Mouse (Mus musculus) forebrain, postnatal 0 days (tissue): ENCODE measurements around the gene Fam13a. TPM values are rescaled to one million over a fixed set of nuclear protein-coding genes. Genes with fewer than 3 reads are reported as not detected.

ENCODE experiments used
- ATAC-seq: fragments of 200-750 bp; cut with Nextera tagmentation; 2 replicates; pipeline ENCODE4 v1.8.0; 2017; ENCODE audit warnings: mild to moderate bottlenecking, moderate library complexity
- DNase-seq: peaks from one replicate; pipeline ENCODE4 v3.0.0-alpha.2; 2015
- H3K27ac ChIP-seq: fragments of 300-500 bp; sonication (generic); 2 replicates; pipeline ENCODE4 v1.5.1; 2014; ENCODE audit warnings: low read depth, mild to moderate bottlenecking, antibody characterized with exemption, low read length, moderate library complexity, mixed read lengths
- H3K27me3 ChIP-seq: fragments of 300-500 bp; sonication (generic); 2 replicates; pipeline ENCODE4 v1.6.1; 2014; ENCODE audit warnings: mild to moderate bottlenecking, low read length, mixed read lengths; ENCODE audit not compliant: insufficient read depth
- H3K36me3 ChIP-seq: fragments of 300-500 bp; sonication (generic); 2 replicates; pipeline ENCODE4 v1.6.1; 2014; ENCODE audit warnings: mild to moderate bottlenecking, moderate library complexity; ENCODE audit not compliant: insufficient read depth
- H3K4me1 ChIP-seq: fragments of 300-500 bp; sonication (generic); 2 replicates; pipeline ENCODE4 v1.6.1; 2014; ENCODE audit warnings: antibody characterized with exemption; ENCODE audit not compliant: insufficient read depth
- H3K4me2 ChIP-seq: fragments of 300-500 bp; sonication (generic); 2 replicates; pipeline ENCODE4 v1.6.1; 2014; ENCODE audit warnings: low read depth, mild to moderate bottlenecking, moderate library complexity
- H3K4me3 ChIP-seq: fragments of 300-500 bp; sonication (generic); 2 replicates; pipeline ENCODE4 v1.5.1; 2014; ENCODE audit warnings: low read depth, low read length, mixed read lengths
- H3K9ac ChIP-seq: fragments of 300-500 bp; sonication (generic); 2 replicates; pipeline ENCODE4 v1.6.1; 2014; ENCODE audit warnings: mild to moderate bottlenecking
- H3K9me3 ChIP-seq: fragments of 300-500 bp; sonication (generic); 2 replicates; pipeline ENCODE4 v1.6.1; 2016; ENCODE audit warnings: low read length
- CTCF ChIP-seq: sonication (generic); IDR thresholded peaks from 2 replicates; pipeline ENCODE4 v1.5.1; 2016; ENCODE audit warnings: antibody characterized with exemption, control low read depth, low read depth
- WGBS: fragments of 180-500 bp; shearing (Covaris S2); extraction: QIAGEN DNeasy Blood & Tissue Kit; methylation state at CpG from one replicate; pipeline ENCODE4 v1.1.7; 2014; 5-methylcytosine and 5-hydroxymethylcytosine counted together
- polyA plus RNA-seq: library from polyadenylated mRNA; unstranded; fragments of >200 nt; fragmentation: Nextera tagmentation; extraction: Ambion mirVana; gene quantifications from 2 replicates; pipeline ENCODE4 v1.2.1, GENCODE M21; 2015
- total RNA-seq: library from RNA; depleted of rRNA; stranded (reverse); fragments of >200 nt; gene quantifications from 2 replicates; pipeline ENCODE4 v1.2.3, GENCODE M21; 2014

Fam13a gene
- total and polyA plus RNA-seq, 2 experiments from 2014 or later: 6.6 to 8.5 TPM

DNA sequence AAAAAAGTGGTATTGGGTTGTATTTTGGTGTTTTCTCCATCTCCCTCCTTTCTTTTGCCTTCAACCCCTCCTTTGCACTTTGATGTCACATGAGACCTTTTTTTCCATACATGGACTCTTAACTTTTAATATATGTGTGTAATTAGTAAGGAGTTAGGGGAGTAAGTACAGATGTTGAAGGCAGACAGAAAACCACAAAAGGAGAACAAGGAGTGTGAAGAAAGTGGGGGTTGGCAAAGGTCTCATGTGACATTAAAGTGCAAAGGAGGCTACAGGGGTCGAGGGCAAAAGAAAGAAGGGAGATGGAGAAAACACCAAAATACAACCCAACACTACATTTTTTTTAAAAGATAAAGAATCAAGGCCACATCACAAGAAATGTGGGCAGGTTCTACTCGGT, 49.1 kb downstream of the Fam13a start:
- 0 out of 2 replicates have a peak, but pooled peaks cover 6% of the 10 kb centered on the region for H3K36me3 ChIP-seq
- H3K9me3 ChIP-seq: no peaks in the 10 kb centered on the region
- no peak for ATAC-seq
- H3K4me1 ChIP-seq: no peaks in the 10 kb centered on the region
- DNase-seq: no peak
- no peak for TF ChIP-seq CTCF
- no peak overlapping the region for H3K4me2 ChIP-seq
- H3K27ac ChIP-seq: no peak overlapping the region
- no peak overlapping the region for H3K4me3 ChIP-seq
- H3K9ac ChIP-seq: no peak overlapping the region
- no peaks in the 10 kb centered on the region for H3K27me3 ChIP-seq
- WGBS: 66% methylated on average over 2 of the region's 2 CpGs

DNA sequence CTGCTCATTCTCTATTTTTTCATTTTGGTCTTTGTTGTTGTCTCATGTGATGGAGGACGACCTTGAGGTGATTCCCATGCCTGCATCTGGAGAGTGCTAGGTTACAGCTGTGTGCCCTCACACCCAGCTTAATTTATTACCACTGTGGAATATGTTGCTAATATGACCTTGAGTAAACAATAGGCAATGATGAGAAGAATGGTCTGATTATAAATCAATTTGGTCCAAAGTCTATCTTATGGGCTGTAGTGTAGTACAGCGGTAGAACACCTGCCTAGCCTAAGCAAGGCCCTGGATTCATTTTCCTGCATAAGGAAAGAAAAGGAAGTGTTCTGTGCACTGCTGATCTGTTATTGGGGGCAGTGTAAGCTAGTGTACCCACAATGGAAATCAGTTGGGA, 49.9 kb downstream of the Fam13a start:
- no peak overlapping the region for H3K4me2 ChIP-seq
- 92% methylated on average over 2 of the region's 2 CpGs for WGBS
- H3K4me3 ChIP-seq: no peak overlapping the region
- H3K36me3 ChIP-seq: 0 out of 2 replicates have a peak, but pooled peaks cover 5% of the 10 kb centered on the region
- DNase-seq: no peak
- no peak overlapping the region for H3K27ac ChIP-seq
- no peak overlapping the region for H3K9ac ChIP-seq
- no peak for ATAC-seq
- no peaks in the 10 kb centered on the region for H3K27me3 ChIP-seq
- no peak for TF ChIP-seq CTCF
- H3K4me1 ChIP-seq: no peaks in the 10 kb centered on the region
- H3K9me3 ChIP-seq: no peaks in the 10 kb centered on the region

DNA sequence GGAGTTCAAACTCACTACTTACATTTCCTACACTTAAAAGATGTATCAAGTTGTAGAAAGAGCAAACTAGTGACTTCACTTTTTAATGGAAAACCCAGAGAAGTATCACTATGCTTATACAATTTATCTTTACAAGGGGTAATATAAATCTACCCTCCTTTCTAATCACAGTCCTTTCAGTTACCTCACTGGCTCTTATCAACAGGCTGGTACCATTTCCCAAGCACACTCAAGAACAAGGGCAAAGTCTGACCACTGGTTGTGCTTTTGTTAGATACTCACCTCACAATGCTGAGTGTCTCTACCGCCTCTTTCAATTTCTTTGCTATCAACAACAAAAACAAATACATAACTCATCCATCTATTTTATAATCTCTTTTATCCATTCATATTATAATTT, 51.5 kb downstream of the Fam13a start:
- H3K9me3 ChIP-seq: no peaks in the 10 kb centered on the region
- H3K27ac ChIP-seq: no peak overlapping the region
- WGBS: 97% methylated on average over 1 of the region's 1 CpGs
- no peak for TF ChIP-seq CTCF
- H3K4me3 ChIP-seq: no peak overlapping the region
- H3K36me3 ChIP-seq: 0 out of 2 replicates have a peak, but pooled peaks cover 5% of the 10 kb centered on the region
- no peak for ATAC-seq
- H3K4me1 ChIP-seq: no peaks in the 10 kb centered on the region
- DNase-seq: no peak
- H3K4me2 ChIP-seq: no peak overlapping the region
- no peaks in the 10 kb centered on the region for H3K27me3 ChIP-seq
- H3K9ac ChIP-seq: no peak overlapping the region

DNA sequence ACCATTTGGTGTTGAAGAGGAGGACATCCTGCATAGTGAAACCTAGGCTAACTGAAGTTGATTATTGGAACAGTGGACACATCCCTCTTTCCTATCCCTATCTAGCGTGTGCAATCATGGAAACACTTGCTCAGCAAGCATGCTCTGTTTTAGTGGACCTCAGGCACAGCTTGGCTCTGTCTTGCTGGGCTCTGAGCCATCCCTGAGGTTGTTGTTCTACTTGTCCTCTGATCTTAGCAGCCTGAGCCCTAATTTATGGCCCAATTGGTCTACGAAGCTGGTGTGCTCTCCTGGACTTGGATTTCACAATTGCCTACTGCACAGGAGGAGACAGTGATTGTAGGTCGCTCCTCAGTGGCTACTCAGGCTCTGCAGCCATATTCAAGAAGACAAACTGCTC, 56.1 kb downstream of the Fam13a start:
- no peaks in the 10 kb centered on the region for H3K36me3 ChIP-seq
- DNase-seq (no peak), ATAC-seq (no peak)
- TF ChIP-seq CTCF: no peak
- H3K27ac ChIP-seq: no peak overlapping the region
- H3K4me1 ChIP-seq: peaks cover 4% of the 10 kb centered on the region; the same call in 1 of the 2 replicates
- H3K9ac ChIP-seq: no peak overlapping the region
- no peaks in the 10 kb centered on the region for H3K27me3 ChIP-seq
- H3K9me3 ChIP-seq: no peaks in the 10 kb centered on the region
- 82% methylated on average over 3 of the region's 3 CpGs for WGBS
- no peak overlapping the region for H3K4me2 ChIP-seq
- H3K4me3 ChIP-seq: no peak overlapping the region

DNA sequence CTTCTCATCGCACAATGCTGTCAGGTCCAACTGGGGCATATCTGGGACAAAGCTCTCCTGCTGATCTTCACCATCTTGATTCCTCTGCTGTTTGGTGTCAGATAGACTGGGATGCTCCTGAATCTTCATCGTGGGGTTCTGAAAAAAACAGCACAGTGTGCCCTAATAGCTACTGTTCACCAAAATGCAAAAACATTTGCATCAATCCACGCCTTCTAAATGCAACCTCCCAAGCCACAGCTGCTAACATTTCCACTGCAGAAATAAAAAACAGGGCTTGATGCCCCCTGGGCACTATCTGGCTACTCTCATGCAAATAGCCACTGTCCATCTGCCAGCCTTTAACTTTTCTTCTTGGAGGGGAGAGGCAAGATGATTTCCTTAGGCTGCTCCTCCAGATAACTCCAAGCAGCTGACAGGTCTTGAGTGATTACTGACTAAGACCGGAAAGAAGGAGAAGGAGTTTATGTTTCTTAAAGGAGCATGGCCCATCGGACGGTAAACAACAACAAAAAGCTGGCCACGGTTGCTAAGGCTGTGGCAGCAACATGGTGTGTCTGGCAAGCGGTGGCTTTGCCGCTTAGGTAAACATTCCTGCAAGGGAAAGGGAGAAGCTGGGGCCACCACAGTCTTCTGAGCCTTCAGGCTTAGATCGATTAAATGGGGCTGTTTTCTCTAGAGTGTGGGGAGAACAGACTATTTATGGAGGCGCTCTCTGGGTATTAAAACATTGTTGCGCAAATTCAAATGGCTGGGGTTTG, 59.1 kb downstream of the Fam13a start:
- Histone ChIP-seq H3K27ac (no peak overlapping the region), H3K4me3 (no peak overlapping the region), H3K4me1 (peaks cover 4% of the 10 kb centered on the region; the same call in 1 of the 2 replicates), H3K4me2 (no peak overlapping the region), H3K9me3 (no peaks in the 10 kb centered on the region), H3K36me3 (no peaks in the 10 kb centered on the region), H3K27me3 (no peaks in the 10 kb centered on the region), H3K9ac (no peak overlapping the region)
- 45% methylated on average over 12 of the region's 12 CpGs for WGBS
- no peak for TF ChIP-seq CTCF
- DNase-seq (no peak), ATAC-seq (no peak; the same call in 1 of the 2 replicates)

DNA sequence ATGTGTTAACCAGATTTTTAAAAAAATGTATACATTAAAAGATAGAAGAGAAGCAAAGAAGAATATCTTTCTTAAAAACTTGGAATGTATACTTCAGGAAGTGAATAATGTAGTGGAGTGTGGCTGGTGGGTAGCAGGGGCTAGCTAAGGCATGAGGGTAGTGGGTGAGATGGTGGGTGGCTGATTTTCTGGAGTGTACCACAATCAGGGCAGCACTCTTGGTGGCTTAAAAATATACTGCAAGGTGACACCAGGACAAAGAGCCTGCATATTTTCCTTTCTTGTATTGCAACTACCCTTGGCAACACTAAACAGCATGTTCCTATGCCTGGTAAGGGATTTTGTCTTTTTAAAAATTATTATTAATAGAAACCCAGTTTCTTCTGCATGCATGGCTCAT, 59.8 kb downstream of the Fam13a start:
- DNase-seq (no peak), ATAC-seq (no peak)
- TF ChIP-seq CTCF: no peak
- no peaks in the 10 kb centered on the region for H3K27me3 ChIP-seq
- no peaks in the 10 kb centered on the region for H3K36me3 ChIP-seq
- H3K4me2 ChIP-seq: no peak overlapping the region
- H3K27ac ChIP-seq: no peak overlapping the region
- H3K9ac ChIP-seq: no peak overlapping the region
- H3K4me3 ChIP-seq: no peak overlapping the region
- H3K9me3 ChIP-seq: no peaks in the 10 kb centered on the region
- peaks cover 4% of the 10 kb centered on the region; the same call in 1 of the 2 replicates for H3K4me1 ChIP-seq

DNA sequence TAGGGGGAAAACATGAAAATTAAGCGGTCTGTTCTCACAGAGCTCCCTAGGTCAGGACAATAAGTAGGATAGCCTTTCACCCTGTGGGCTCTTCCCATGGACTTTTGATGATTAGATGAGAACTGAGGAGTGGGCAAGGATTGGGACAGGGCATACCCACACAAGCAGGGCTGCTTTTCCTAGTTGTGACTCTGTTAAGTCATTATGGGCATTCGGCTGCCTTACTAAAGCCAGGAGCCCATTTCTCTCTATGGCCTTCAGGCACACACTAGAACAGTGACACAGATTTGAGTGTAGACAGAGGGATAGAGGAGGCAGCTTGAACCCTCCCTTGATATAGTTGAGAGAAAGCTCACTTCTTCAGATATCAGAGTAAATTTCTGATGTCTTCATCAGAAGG, 60.3 kb downstream of the Fam13a start:
- ATAC-seq (no peak), DNase-seq (no peak)
- H3K27ac ChIP-seq: no peak overlapping the region
- 87% methylated on average over 2 of the region's 2 CpGs for WGBS
- H3K36me3 ChIP-seq: no peaks in the 10 kb centered on the region
- no peak overlapping the region for H3K9ac ChIP-seq
- H3K9me3 ChIP-seq: no peaks in the 10 kb centered on the region
- TF ChIP-seq CTCF: no peak
- no peaks in the 10 kb centered on the region for H3K27me3 ChIP-seq
- H3K4me3 ChIP-seq: no peak overlapping the region
- peaks cover 4% of the 10 kb centered on the region; the same call in 1 of the 2 replicates for H3K4me1 ChIP-seq
- no peak overlapping the region for H3K4me2 ChIP-seq
